Mouse (Mus musculus): ENCODE results near the gene Olfr1014. TPM values are rescaled to one million over a fixed set of nuclear protein-coding genes. Genes with fewer than 3 reads are reported as not detected.

The Olfr1014 gene
- polyA plus RNA-seq, 1 experiment from 2014 or later, result not detected

DNA sequence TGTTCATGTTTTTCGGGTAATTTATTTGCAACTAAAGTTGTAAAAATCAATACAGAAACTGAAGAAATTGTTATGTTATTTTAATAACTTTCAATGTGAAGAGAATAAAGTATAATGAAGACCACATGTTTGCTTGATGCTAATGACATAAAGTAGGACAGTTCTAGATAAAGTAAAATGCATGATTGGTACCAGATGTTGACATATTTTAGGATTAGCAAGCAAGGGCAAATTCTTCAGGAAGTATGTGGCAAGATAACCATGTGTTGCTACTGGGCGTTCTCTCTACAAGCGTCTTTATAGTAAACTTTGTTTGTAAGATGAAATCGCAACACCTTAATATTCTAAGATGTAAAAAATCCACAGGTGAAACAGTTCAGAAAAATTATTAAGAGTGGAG, 32.0 kb downstream of the Olfr1014 start:
- Histone ChIP-seq H3K27ac (replicated peaks in 1 of 2; ENCODE audit: control insufficient read depth in 1 of 2, insufficient read depth in 1 of 2, low read depth in 2 of 2, low read length in 2 of 2) (no peak overlapping the region), H3K36me3 (ENCODE audit: control insufficient read depth, insufficient read depth, low read length) (no peaks in the 10 kb centered on the region), H3K9ac (ENCODE audit: low read length) (no peak overlapping the region), H3K27me3 (ENCODE audit: control insufficient read depth, insufficient read depth, low read length) (no peaks in the 10 kb centered on the region), H3K9me3 (ENCODE audit: control insufficient read depth, low read length) (no peaks in the 10 kb centered on the region), H3K4me3 (ENCODE audit: control insufficient read depth in 1 of 2, insufficient read depth in 1 of 2, low read depth in 1 of 2, low read length in 2 of 2) (no peak overlapping the region), H3K4me2 (ENCODE audit: low read length) (no peak overlapping the region), H3K4me1 (ENCODE audit: control insufficient read depth in 2 of 2, insufficient read depth in 2 of 2, low read length in 2 of 2) (no peaks in the 10 kb centered on the region)
- 67% methylated on average over 4 of the region's 4 CpGs for WGBS
- no peak for ATAC-seq (ENCODE audit: insufficient number of reproducible peaks, insufficient read depth, low FRiP score, low read depth)

DNA sequence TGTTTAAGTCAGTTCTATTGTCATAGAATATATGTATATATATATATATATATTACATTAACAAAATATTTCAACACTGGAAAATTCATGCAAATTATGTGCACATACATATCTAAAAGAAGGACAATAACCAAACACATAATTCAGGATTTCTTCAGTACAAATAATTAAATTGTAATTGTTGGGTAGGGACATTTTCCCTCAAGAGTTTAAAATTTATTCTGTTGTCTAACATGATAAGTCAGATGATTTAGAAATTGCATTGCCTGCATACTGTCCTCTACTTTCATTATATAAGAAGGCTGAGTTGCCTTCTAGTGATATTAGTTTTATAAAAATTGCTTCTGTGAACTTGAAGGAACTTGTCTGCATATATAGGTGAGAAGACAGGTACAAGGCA, 45.7 kb downstream of the Olfr1014 start, which contains the start of gene Olfr1018:
Gene Olfr1018, plus strand, starts transcription at position 301 of the 400 bp plus-strand sequence.
- Histone ChIP-seq H3K27ac (replicated peaks in 1 of 2; ENCODE audit: control insufficient read depth in 1 of 2, insufficient read depth in 1 of 2, low read depth in 2 of 2, low read length in 2 of 2) (no peak within 1 kb of the TSS), H3K27me3 (ENCODE audit: control insufficient read depth, insufficient read depth, low read length) (no peaks in the 10 kb centered on the region), H3K4me1 (ENCODE audit: control insufficient read depth in 2 of 2, insufficient read depth in 2 of 2, low read length in 2 of 2) (no peaks in the 10 kb centered on the region), H3K9ac (ENCODE audit: low read length) (no peak within 1 kb of the TSS), H3K36me3 (ENCODE audit: control insufficient read depth, insufficient read depth, low read length) (no peaks in the 10 kb centered on the region), H3K9me3 (ENCODE audit: control insufficient read depth, low read length) (no peaks in the 10 kb centered on the region), H3K4me3 (ENCODE audit: control insufficient read depth in 1 of 2, insufficient read depth in 1 of 2, low read depth in 1 of 2, low read length in 2 of 2) (no peak within 1 kb of the TSS), H3K4me2 (ENCODE audit: low read length) (no peak within 1 kb of the TSS)
- no peak for ATAC-seq (ENCODE audit: insufficient number of reproducible peaks, insufficient read depth, low FRiP score, low read depth)

Other genes with a start within 250 kb of the Olfr1014 start
- gene Olfr996, start 193.5 kb upstream of the Olfr1014 start, polyA plus RNA-seq (2014; fragmentation: Nextera tagmentation; extraction: Ambion mirVana), result not detected in 2 replicates
- not detected in 2 replicates for gene Olfr998, start 183.8 kb upstream of the Olfr1014 start, polyA plus RNA-seq (2014; fragmentation: Nextera tagmentation; extraction: Ambion mirVana)
- not detected in 2 replicates for gene Olfr1000, start 160.8 kb upstream of the Olfr1014 start, polyA plus RNA-seq (2014; fragmentation: Nextera tagmentation; extraction: Ambion mirVana)
- not detected in 2 replicates for gene Olfr1002, start 122.0 kb upstream of the Olfr1014 start, polyA plus RNA-seq (2014; fragmentation: Nextera tagmentation; extraction: Ambion mirVana)
- gene Olfr154, start 108.3 kb upstream of the Olfr1014 start, polyA plus RNA-seq (2014; fragmentation: Nextera tagmentation; extraction: Ambion mirVana), result not detected in 2 replicates
- not detected in 2 replicates for gene Olfr1006, start 93.9 kb upstream of the Olfr1014 start, polyA plus RNA-seq (2014; fragmentation: Nextera tagmentation; extraction: Ambion mirVana)
- gene Olfr1008, start 83.3 kb upstream of the Olfr1014 start, polyA plus RNA-seq (2014; fragmentation: Nextera tagmentation; extraction: Ambion mirVana), result not detected in 2 replicates
- gene Olfr1009, start 57.3 kb upstream of the Olfr1014 start, polyA plus RNA-seq (2014; fragmentation: Nextera tagmentation; extraction: Ambion mirVana), result not detected in 2 replicates
- not detected in 2 replicates for gene Olfr1012, start 9.9 kb upstream of the Olfr1014 start, polyA plus RNA-seq (2014; fragmentation: Nextera tagmentation; extraction: Ambion mirVana)
- gene Olfr1013, start 5.6 kb upstream of the Olfr1014 start, polyA plus RNA-seq (2014; fragmentation: Nextera tagmentation; extraction: Ambion mirVana), result not detected in 2 replicates
- gene Olfr1015, start 9.3 kb downstream of the Olfr1014 start, polyA plus RNA-seq (2014; fragmentation: Nextera tagmentation; extraction: Ambion mirVana), result not detected in 2 replicates
- not detected in 2 replicates for gene Olfr1016, start 29.8 kb downstream of the Olfr1014 start, polyA plus RNA-seq (2014; fragmentation: Nextera tagmentation; extraction: Ambion mirVana)
- gene Olfr1018, start 45.8 kb downstream of the Olfr1014 start, polyA plus RNA-seq (2014; fragmentation: Nextera tagmentation; extraction: Ambion mirVana), result not detected in 2 replicates
- not detected in 2 replicates for gene Olfr1019, start 72.8 kb downstream of the Olfr1014 start, polyA plus RNA-seq (2014; fragmentation: Nextera tagmentation; extraction: Ambion mirVana)
- gene Olfr1020, start 74.3 kb downstream of the Olfr1014 start, polyA plus RNA-seq (2014; fragmentation: Nextera tagmentation; extraction: Ambion mirVana), result not detected in 2 replicates
- gene Olfr1022, start 95.9 kb downstream of the Olfr1014 start, polyA plus RNA-seq (2014; fragmentation: Nextera tagmentation; extraction: Ambion mirVana), result not detected in 2 replicates
- gene Olfr1023, start 112.9 kb downstream of the Olfr1014 start, polyA plus RNA-seq (2014; fragmentation: Nextera tagmentation; extraction: Ambion mirVana), result not detected in 2 replicates
- not detected in 2 replicates for gene Olfr1024, start 132.3 kb downstream of the Olfr1014 start, polyA plus RNA-seq (2014; fragmentation: Nextera tagmentation; extraction: Ambion mirVana)
- gene Olfr1025-ps1, start 142.5 kb downstream of the Olfr1014 start, polyA plus RNA-seq (2014; fragmentation: Nextera tagmentation; extraction: Ambion mirVana), result not detected in 2 replicates
- not detected in 2 replicates for gene Olfr1026, start 148.8 kb downstream of the Olfr1014 start, polyA plus RNA-seq (2014; fragmentation: Nextera tagmentation; extraction: Ambion mirVana)
- gene Olfr1028, start 177.7 kb downstream of the Olfr1014 start, polyA plus RNA-seq (2014; fragmentation: Nextera tagmentation; extraction: Ambion mirVana), result not detected in 2 replicates
- gene Olfr1029, start 201.2 kb downstream of the Olfr1014 start, polyA plus RNA-seq (2014; fragmentation: Nextera tagmentation; extraction: Ambion mirVana), result not detected in 2 replicates
- not detected in 2 replicates for gene Olfr1030, start 206.6 kb downstream of the Olfr1014 start, polyA plus RNA-seq (2014; fragmentation: Nextera tagmentation; extraction: Ambion mirVana)
- not detected in 2 replicates for gene Olfr1031, start 217.6 kb downstream of the Olfr1014 start, polyA plus RNA-seq (2014; fragmentation: Nextera tagmentation; extraction: Ambion mirVana)
- not detected in 2 replicates for gene Olfr1032, start 232.8 kb downstream of the Olfr1014 start, polyA plus RNA-seq (2014; fragmentation: Nextera tagmentation; extraction: Ambion mirVana)
- gene Olfr1033, start 247.9 kb downstream of the Olfr1014 start, polyA plus RNA-seq (2014; fragmentation: Nextera tagmentation; extraction: Ambion mirVana), result 2.7 and 3.9 TPM in 2 replicates